Mouse (Mus musculus) kidney, postnatal 36 days (tissue): Measurements from ENCODE around the gene Tex44.

Source experiments
- DNase-seq, 2 experiments: peaks; one replicate each; pipeline ENCODE4 v3.0.0; 2021 to 2022; ENCODE audit warnings: mixed read lengths in 2 of 2

The Tex44 gene

GRCm38 (mm10) chr1:86448272-86448671 lies 22.1 kb downstream of the Tex44 start:
- peak in 1 of 2 experiments; percentile 29 for DNase-seq

DNA sequence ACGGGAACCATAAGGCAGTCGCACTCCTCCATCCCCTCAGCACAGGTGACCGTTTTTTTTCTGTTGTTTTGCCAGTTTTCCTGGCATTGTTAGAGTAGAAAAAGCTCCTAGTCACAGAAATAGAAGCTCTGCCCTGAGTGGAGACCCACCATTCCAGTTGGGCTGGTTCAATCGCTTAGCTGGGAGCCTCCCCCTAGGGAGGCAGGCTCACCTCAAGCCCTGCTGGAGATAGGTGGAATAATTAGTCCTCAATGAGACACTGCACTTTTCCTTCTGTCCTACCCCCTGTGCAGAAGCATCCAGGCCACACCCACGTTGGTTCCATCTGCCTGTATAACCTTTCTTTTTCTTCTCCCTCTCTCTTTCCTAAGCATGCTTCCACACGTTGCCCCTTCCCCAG lies 23.8 kb downstream of the Tex44 start:
- DNase-seq, result no peak

- DNase-seq, result no peak
These were observed 26.6 kb downstream of the Tex44 start for GRCm38 (mm10) chr1:86452713-86453112.

- DNase-seq, result no peak
These were observed 30.9 kb downstream of the Tex44 start for GRCm38 (mm10) chr1:86456892-86457581.

- DNase-seq, result no peak
These were observed 33.2 kb downstream of the Tex44 start for GRCm38 (mm10) chr1:86459371-86459770.

- no peak for DNase-seq
These were observed 38.2 kb downstream of the Tex44 start for GRCm38 (mm10) chr1:86464223-86464874.

GRCm38 (mm10) chr1:86464875-86465224 lies 38.7 kb downstream of the Tex44 start:
- peak in 1 of 2 experiments; percentile 50 for DNase-seq

- DNase-seq, result no peak
These were observed 41.3 kb downstream of the Tex44 start for GRCm38 (mm10) chr1:86467416-86467815.

GRCm38 (mm10) chr1:86469876-86470275 lies 43.7 kb downstream of the Tex44 start:
- no peak for DNase-seq

DNA sequence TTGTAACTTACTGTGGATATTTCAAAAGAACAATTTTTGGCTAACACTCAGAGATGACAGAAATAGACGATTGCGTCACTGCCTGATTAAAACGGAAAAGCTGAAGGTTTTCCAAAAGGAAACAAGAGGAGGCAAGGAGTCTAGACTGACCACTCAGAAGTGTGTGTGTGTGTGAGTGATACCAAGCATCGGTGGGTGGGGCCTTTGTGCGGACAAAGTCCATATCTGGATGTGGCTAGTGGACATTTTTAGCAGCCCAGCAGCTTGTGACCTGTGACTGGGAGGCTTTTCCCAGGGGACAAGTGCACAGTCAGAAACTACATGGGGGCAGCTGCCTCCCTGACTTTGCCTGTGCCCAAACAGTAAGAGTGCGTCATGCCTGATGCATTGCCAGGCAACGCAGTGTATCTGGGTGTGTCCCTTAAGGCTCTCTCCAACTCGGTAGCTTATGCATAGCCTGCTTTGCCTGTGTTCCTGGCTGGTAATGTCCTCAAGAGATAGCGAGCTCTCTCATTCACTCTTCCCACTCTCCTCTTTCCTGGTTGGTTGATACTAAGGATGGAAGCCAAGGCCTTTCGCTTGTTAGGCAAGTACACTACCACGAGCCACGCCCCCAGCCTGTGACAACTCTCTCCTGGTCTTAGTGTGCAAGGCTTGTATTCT lies 44.5 kb downstream of the Tex44 start:
- peak; percentile 88 to 94 for DNase-seq

GRCm38 (mm10) chr1:86471504-86471961 lies 45.4 kb downstream of the Tex44 start:
- peak; percentile 48 to 74 for DNase-seq

GRCm38 (mm10) chr1:86472197-86472952 lies 46.2 kb downstream of the Tex44 start:
- DNase-seq, result peak; percentile 87 to 89

- no peak for DNase-seq
These were observed 47.1 kb downstream of the Tex44 start for GRCm38 (mm10) chr1:86473109-86473760.
